Mouse (Mus musculus) liver, embryonic 11.5 days (tissue): ENCODE results near the gene 4931440F15Rik. TPM values are rescaled to one million over a fixed set of nuclear protein-coding genes. Genes with fewer than 3 reads are reported as not detected.
"Not testable (repeated sequence)": the region's sequence is repeated elsewhere in the genome, so short reads cannot be mapped to it uniquely, and the experiment has no call there.

ENCODE experiments used
- ATAC-seq: fragments of 200-750 bp; cut with Nextera tagmentation; replicated peaks from 2 replicates; pipeline ENCODE4 v1.8.0; 2017; ENCODE audit warnings: moderate number of reproducible peaks, mild to moderate bottlenecking, moderate TSS enrichment, moderate library complexity; ENCODE audit not compliant: low FRiP score
- DNase-seq: peaks from one replicate; pipeline ENCODE4 v3.0.0-alpha.2; 2017; ENCODE audit warnings: low spot score
- H3K27ac ChIP-seq: fragments of 300-500 bp; sonication (generic); 2 replicates; pipeline ENCODE4 v1.5.1; 2014; ENCODE audit warnings: mild to moderate bottlenecking, low read depth, low read length, control low read depth
- H3K27me3 ChIP-seq: fragments of 300-500 bp; sonication (generic); replicated peaks from 2 replicates; pipeline ENCODE4 v1.6.1; 2014; ENCODE audit warnings: low read length, mixed read lengths; ENCODE audit not compliant: control insufficient read depth, insufficient read depth
- H3K36me3 ChIP-seq: fragments of 300-500 bp; sonication (generic); 2 replicates; pipeline ENCODE4 v1.6.1; 2014; ENCODE audit warnings: mild to moderate bottlenecking, low read length, moderate library complexity, mixed read lengths; ENCODE audit not compliant: control insufficient read depth, insufficient read depth
- H3K4me1 ChIP-seq: fragments of 300-500 bp; sonication (generic); replicated peaks from 2 replicates; pipeline ENCODE4 v1.6.1; 2014; ENCODE audit warnings: low read length, mixed read lengths; ENCODE audit not compliant: control insufficient read depth, insufficient read depth
- H3K4me2 ChIP-seq: fragments of 300-500 bp; sonication (generic); 2 replicates; pipeline ENCODE4 v1.6.1; 2014; ENCODE audit warnings: mild to moderate bottlenecking, control low read depth, moderate library complexity
- H3K4me3 ChIP-seq: fragments of 300-500 bp; sonication (generic); 2 replicates; pipeline ENCODE4 v1.5.1; 2014; ENCODE audit warnings: low read depth, low read length, control low read depth
- H3K9ac ChIP-seq: fragments of 300-500 bp; sonication (generic); 2 replicates; pipeline ENCODE4 v1.6.1; 2014; ENCODE audit warnings: low read depth, low read length, control low read depth
- H3K9me3 ChIP-seq: fragments of 300-500 bp; sonication (generic); 2 replicates; pipeline ENCODE4 v1.6.1; 2016; ENCODE audit warnings: low read length, inconsistent platforms, mixed read lengths; ENCODE audit not compliant: control insufficient read depth
- WGBS: fragments of 180-500 bp; shearing (Covaris S2); extraction: QIAGEN DNeasy Blood & Tissue Kit; methylation state at CpG from one replicate; pipeline ENCODE4 v1.1.7; 2014; 5-methylcytosine and 5-hydroxymethylcytosine counted together
- polyA plus RNA-seq: library from polyadenylated mRNA; unstranded; fragments of >200 nt; fragmentation: Nextera tagmentation; extraction: Ambion mirVana; gene quantifications from 2 replicates; pipeline ENCODE4 v1.2.1, GENCODE M21; 2014

The 4931440F15Rik gene
- polyA plus RNA-seq, 1 experiment from 2014 or later: 0.70 TPM

- H3K27me3 ChIP-seq: peaks cover 26% of the 10 kb centered on the region
- no peaks in the 10 kb centered on the region for H3K4me1 ChIP-seq
- H3K9me3 ChIP-seq: no peaks in the 10 kb centered on the region
- H3K9ac ChIP-seq: no peak overlapping the region
- no peak overlapping the region for H3K27ac ChIP-seq
- WGBS: 67% methylated on average over 2 of the region's 2 CpGs
- DNase-seq (no peak), ATAC-seq (no peak)
- no peaks in the 10 kb centered on the region for H3K36me3 ChIP-seq
- H3K4me3 ChIP-seq: no peak overlapping the region
- no peak overlapping the region for H3K4me2 ChIP-seq
Observed at GRCm38 (mm10) chr11:29827729-29828128, 2.3 kb upstream of the 4931440F15Rik start.

- no peaks in the 10 kb centered on the region for H3K9me3 ChIP-seq
- H3K4me2 ChIP-seq: no peak overlapping the region
- H3K9ac ChIP-seq: no peak overlapping the region
- no peaks in the 10 kb centered on the region for H3K36me3 ChIP-seq
- WGBS: 96% methylated on average over 1 of the region's 1 CpGs
- H3K4me1 ChIP-seq: no peaks in the 10 kb centered on the region
- peaks cover 26% of the 10 kb centered on the region for H3K27me3 ChIP-seq
- DNase-seq (no peak), ATAC-seq (no peak)
- H3K4me3 ChIP-seq: no peak overlapping the region
- no peak overlapping the region for H3K27ac ChIP-seq
Observed at GRCm38 (mm10) chr11:29826001-29826400, 533 bp upstream of the 4931440F15Rik start.

- H3K36me3 ChIP-seq, H3K4me1 ChIP-seq, H3K9ac ChIP-seq, H3K27ac ChIP-seq, H3K9me3 ChIP-seq, DNase-seq: not testable (repeated sequence)
- peak overlapping the region; percentile 68 for H3K4me2 ChIP-seq
- WGBS: 9% methylated on average over 58 of the region's 62 CpGs
- peak overlapping the region; percentile 34 for H3K4me3 ChIP-seq
- H3K27me3 ChIP-seq: peaks cover 26% of the 10 kb centered on the region
- peak; percentile 35; the same call in 1 of the 2 replicates for ATAC-seq
Observed at GRCm38 (mm10) chr11:29824474-29825270, 796 bp downstream of the 4931440F15Rik start.

- WGBS: 72% methylated on average over 2 of the region's 2 CpGs
- no peaks in the 10 kb centered on the region for H3K4me1 ChIP-seq
- H3K4me3 ChIP-seq: no peak overlapping the region
- H3K27me3 ChIP-seq: peaks cover 26% of the 10 kb centered on the region
- H3K9me3 ChIP-seq: no peaks in the 10 kb centered on the region
- no peak overlapping the region for H3K9ac ChIP-seq
- no peak for DNase-seq
- no peaks in the 10 kb centered on the region for H3K36me3 ChIP-seq
- no peak for ATAC-seq
- H3K27ac ChIP-seq: no peak overlapping the region
- H3K4me2 ChIP-seq: no peak overlapping the region
Observed at GRCm38 (mm10) chr11:29823141-29823540, 2.3 kb downstream of the 4931440F15Rik start.

GRCm38 (mm10) chr11:29815670-29816069, 9.8 kb downstream of the 4931440F15Rik start:
- Histone ChIP-seq H3K9me3 (no peaks in the 10 kb centered on the region), H3K4me3 (no peak overlapping the region), H3K4me1 (peaks cover 3% of the 10 kb centered on the region), H3K27ac (peak overlapping the region; percentile 88), H3K36me3 (no peaks in the 10 kb centered on the region), H3K27me3 (no peaks in the 10 kb centered on the region), H3K9ac (no peak overlapping the region), H3K4me2 (no peak overlapping the region)
- DNase-seq: no peak
- no peak for ATAC-seq

GRCm38 (mm10) chr11:29815261-29815660, 10.2 kb downstream of the 4931440F15Rik start:
- H3K27me3 ChIP-seq: no peaks in the 10 kb centered on the region
- H3K4me3 ChIP-seq: no peak overlapping the region
- no peaks in the 10 kb centered on the region for H3K36me3 ChIP-seq
- H3K27ac ChIP-seq: peak overlapping the region; percentile 88
- ATAC-seq (peak; percentile 100), DNase-seq (peak; percentile 56)
- peaks cover 3% of the 10 kb centered on the region for H3K4me1 ChIP-seq
- 25% methylated on average over 3 of the region's 3 CpGs for WGBS
- H3K9me3 ChIP-seq: no peaks in the 10 kb centered on the region
- no peak overlapping the region; the same call in 1 of the 2 replicates for H3K4me2 ChIP-seq
- H3K9ac ChIP-seq: no peak overlapping the region

GRCm38 (mm10) chr11:29813267-29813666, 12.2 kb downstream of the 4931440F15Rik start:
- WGBS: 75% methylated on average over 1 of the region's 1 CpGs
- no peak overlapping the region for H3K4me3 ChIP-seq

GRCm38 (mm10) chr11:29812475-29812874, 13.0 kb downstream of the 4931440F15Rik start:
- Histone ChIP-seq H3K4me3 (no peak overlapping the region), H3K4me2 (no peak overlapping the region), H3K27ac (no peak overlapping the region), H3K27me3 (no peaks in the 10 kb centered on the region), H3K4me1 (peaks cover 14% of the 10 kb centered on the region), H3K36me3 (no peaks in the 10 kb centered on the region), H3K9ac (no peak overlapping the region), H3K9me3 (no peaks in the 10 kb centered on the region)
- ATAC-seq (no peak), DNase-seq (no peak)
- 77% methylated on average over 3 of the region's 3 CpGs for WGBS

More at GRCm38 (mm10) chr11:29813267-29813666, 12.2 kb downstream of the 4931440F15Rik start:
- ATAC-seq: no peak
- DNase-seq: no peak
- H3K36me3 ChIP-seq: no peaks in the 10 kb centered on the region
- H3K9ac ChIP-seq: no peak overlapping the region
- no peaks in the 10 kb centered on the region for H3K27me3 ChIP-seq
- H3K4me1 ChIP-seq: peaks cover 8% of the 10 kb centered on the region
- H3K4me2 ChIP-seq: no peak overlapping the region
- H3K27ac ChIP-seq: no peak overlapping the region
- no peaks in the 10 kb centered on the region for H3K9me3 ChIP-seq

GRCm38 (mm10) chr11:29810324-29810723, 15.1 kb downstream of the 4931440F15Rik start:
- DNase-seq: no peak
- Histone ChIP-seq H3K27me3 (no peaks in the 10 kb centered on the region), H3K4me2 (no peak overlapping the region), H3K9me3 (no peaks in the 10 kb centered on the region), H3K27ac (no peak overlapping the region), H3K4me1 (peaks cover 14% of the 10 kb centered on the region), H3K36me3 (no peaks in the 10 kb centered on the region), H3K9ac (no peak overlapping the region), H3K4me3 (no peak overlapping the region)
- no peak for ATAC-seq
- 58% methylated on average over 3 of the region's 3 CpGs for WGBS
